In genomic region chr13:37846962-37847570, GRCm38 (mm10) we compare ENCODE assay signal across 11 mouse cellular contexts.
DNase-seq lines count a peak whose midpoint lies in the region; ATAC-seq and TF ChIP-seq lines count a peak whose summit lies in the region.
"Had no signal": no experiment of that assay in that cellular context is flagged by ENCODE, and none has a peak within 500 bp of the region (broad histone marks: within the 10 kb centered on the region; RNA-seq: fewer than 3 reads in every experiment).

No protein-coding gene starts in this region.

- H3K27ac ChIP-seq in kidney, adult 2 months (ENCODE audit: insufficient read depth, low read depth, low read length), result peak overlapping the region; percentile 48
- peak overlapping the region; percentile 40 for H3K27ac ChIP-seq in ES-Bruce4 (ENCODE audit: insufficient read depth, low read length)
- peak overlapping the region; percentile 97 for H3K27ac ChIP-seq in bone marrow macrophage, adult 2 months (ENCODE audit: insufficient read depth, low read depth, low read length)
- H3K27ac ChIP-seq in liver, embryonic 13.5 days, result peak overlapping the region; percentile 65

- no peak for TF ChIP-seq CTCF in kidney, adult 2 months (conservative IDR thresholded peaks at IDR 0.05; ENCODE audit: insufficient read depth, insufficient read length, low read depth, low read length)
- no peak for TF ChIP-seq CTCF in ES-Bruce4 (IDR thresholded peaks at IDR 0.05; ENCODE audit: low read depth, low read length)
- TF ChIP-seq CTCF in bone marrow macrophage, adult 2 months (IDR thresholded peaks at IDR 0.05; ENCODE audit: low read depth, low read length), result no peak

- no peak for TF ChIP-seq POLR2A in kidney, adult 2 months (IDR thresholded peaks at IDR 0.05; ENCODE audit: low read depth, low read length)
- no peak for TF ChIP-seq POLR2A in ES-Bruce4 (IDR thresholded peaks at IDR 0.05; ENCODE audit: insufficient read depth, low read length)
- no peak for TF ChIP-seq POLR2A in bone marrow macrophage, adult 2 months (IDR thresholded peaks at IDR 0.05; ENCODE audit: borderline replicate concordance, low read depth, low read length)

- no peak for TF ChIP-seq EP300 in ES-Bruce4 (IDR thresholded peaks at IDR 0.05; ENCODE audit: insufficient read depth, low read depth, low read length)

- no peak for ATAC-seq in liver, embryonic 13.5 days (ENCODE audit: low read depth)
- ATAC-seq: forebrain, postnatal 0 days had no signal

- peak overlapping the region; percentile 39; the same call in 1 of the 2 replicates for H3K9ac ChIP-seq in ES-Bruce4 (ENCODE audit: low read depth, poor library complexity, severe bottlenecking)
- H3K9ac ChIP-seq in liver, embryonic 13.5 days, result 0 out of 2 replicates have a peak overlapping the region, but pooled peaks have one; percentile 38
- H3K9ac ChIP-seq: forebrain, postnatal 0 days had no signal

- H3K9me3 ChIP-seq in ES-Bruce4 (replicated peaks; ENCODE audit: control insufficient read depth, insufficient read depth, low read length, poor library complexity, severe bottlenecking), result no peaks in the 10 kb centered on the region
- H3K9me3 ChIP-seq in liver, embryonic 13.5 days (replicated peaks), result no peaks in the 10 kb centered on the region

- no peaks in the 10 kb centered on the region for H3K36me3 ChIP-seq in kidney, adult 2 months (ENCODE audit: control insufficient read depth, insufficient read depth, low read length)
- H3K36me3 ChIP-seq in ES-Bruce4 (ENCODE audit: control insufficient read depth, insufficient read depth, low read length, poor library complexity, severe bottlenecking), result no peaks in the 10 kb centered on the region
- H3K36me3 ChIP-seq in liver, embryonic 13.5 days, result no peaks in the 10 kb centered on the region

- no peak overlapping the region for H3K4me3 ChIP-seq in kidney, adult 2 months (ENCODE audit: insufficient read depth, low read depth, low read length)
- no peak overlapping the region for H3K4me3 ChIP-seq in ES-Bruce4 (ENCODE audit: low read depth, low read length)
- H3K4me3 ChIP-seq in bone marrow macrophage, adult 2 months (ENCODE audit: insufficient read depth, low read length), result peak overlapping the region; percentile 48
- no peak overlapping the region for H3K4me3 ChIP-seq in liver, embryonic 13.5 days (replicated peaks)

- no peak for DNase-seq in kidney, adult 2 months
- DNase-seq in kidney, postnatal 25 days, result no peak
- DNase-seq in liver, embryonic 13.5 days, result no peak
- DNase-seq in embryo, embryonic 9.5 days (ENCODE audit: extremely low spot score), result no peak
- no peak for DNase-seq in left cerebral cortex, postnatal 4 days
- DNase-seq in right cerebral cortex, postnatal 25 days, result no peak
- DNase-seq: cerebellum, postnatal 36 days; forebrain, postnatal 0 days; layer of hippocampus, adult 9-11 months had no signal

- no peaks in the 10 kb centered on the region for H3K27me3 ChIP-seq in kidney, adult 2 months (replicated peaks; ENCODE audit: control insufficient read depth, insufficient read depth, low read length)
- no peaks in the 10 kb centered on the region for H3K27me3 ChIP-seq in ES-Bruce4 (ENCODE audit: control insufficient read depth, insufficient read depth, low read length, poor library complexity, severe bottlenecking)
- no peaks in the 10 kb centered on the region for H3K27me3 ChIP-seq in liver, embryonic 13.5 days

- H3K4me2 ChIP-seq in liver, embryonic 13.5 days, result no peak overlapping the region

- peaks cover 43% of the 10 kb centered on the region for H3K4me1 ChIP-seq in kidney, adult 2 months (ENCODE audit: control insufficient read depth, insufficient read depth, low read length)
- peaks cover 5% of the 10 kb centered on the region for H3K4me1 ChIP-seq in ES-Bruce4 (ENCODE audit: control insufficient read depth, insufficient read depth, low read length)
- peaks cover 49% of the 10 kb centered on the region for H3K4me1 ChIP-seq in bone marrow macrophage, adult 2 months (ENCODE audit: control insufficient read depth, insufficient read depth, low read length)
- peaks cover 92% of the 10 kb centered on the region for H3K4me1 ChIP-seq in liver, embryonic 13.5 days (replicated peaks)

- WGBS in kidney, adult 2 months, result 58% methylated on average over 9 of the region's 9 CpGs
- 62% methylated on average over 9 of the region's 9 CpGs for WGBS in liver, embryonic 13.5 days (ENCODE audit: insufficient replicate concordance)

- intact Hi-C loops in left cerebral cortex, postnatal 4 days (cut with DNase I), result no loop called here

Comparison
In these comparisons a context has a peak if more than half of its experiments do, and no peak if none do; other contexts are left out.
1. H3K27ac ChIP-seq: peak in every context shown above with its lines; median percentile 97 in bone marrow macrophage, adult 2 months; 65 in liver, embryonic 13.5 days; 48 in kidney, adult 2 months; 40 in ES-Bruce4.